Mouse (Mus musculus): ENCODE results near the gene Olfr1477. TPM values are rescaled to one million over a fixed set of nuclear protein-coding genes. Genes with fewer than 3 reads are reported as not detected.

Gene Olfr1477
- polyA plus RNA-seq (2015; fragmentation: Nextera tagmentation; extraction: Ambion mirVana), result not detected in 2 replicates

DNA sequence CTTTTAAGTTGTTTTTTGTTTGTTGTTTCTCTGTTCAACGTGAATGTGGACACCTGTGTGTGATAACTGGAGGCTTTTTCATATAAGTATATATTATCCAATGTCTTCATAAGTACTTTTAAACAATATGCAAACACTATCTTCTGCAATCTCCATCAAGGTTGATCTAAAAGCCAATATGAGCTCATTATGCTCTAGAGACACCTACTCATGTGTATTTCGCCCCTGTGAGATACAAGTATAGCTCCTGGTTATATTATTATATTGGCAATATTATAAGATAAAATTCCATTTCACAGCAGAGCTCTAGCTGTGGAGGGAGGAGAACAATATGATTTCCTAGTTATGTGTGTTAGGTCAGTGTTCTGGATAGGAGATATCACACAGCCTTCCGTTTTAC, at the start of gene Olfr1477:
Gene Olfr1477, plus strand, starts transcription at position 301 of the 400 bp plus-strand sequence.

DNA sequence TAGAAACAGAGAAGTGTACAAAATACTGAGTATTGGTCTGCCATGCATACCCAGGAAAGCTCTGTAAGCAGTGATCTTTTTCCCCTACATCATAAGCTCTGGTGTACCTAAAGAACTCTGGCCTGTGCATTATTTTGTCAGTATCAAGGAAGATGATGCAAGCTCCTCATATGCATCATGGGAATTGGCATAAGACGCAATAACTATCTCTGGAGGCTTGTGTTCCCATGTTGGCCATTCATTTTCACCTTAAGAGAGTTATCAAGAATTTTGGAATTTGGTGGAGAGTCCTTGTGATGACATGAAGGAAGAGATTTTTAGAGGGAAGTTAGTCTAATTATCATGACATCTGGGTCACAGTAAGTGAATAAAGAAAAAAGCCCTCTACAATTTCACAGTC, 44.4 kb upstream of the Olfr1477 start, which contains the start of gene Olfr1472:
Gene Olfr1472, minus strand, starts transcription at position 101 of the 400 bp plus-strand sequence.

GRCm38 (mm10) chr19:13469265-13469664, 31.1 kb upstream of the Olfr1477 start, which contains the start of gene Olfr1474:
TSS of gene Olfr1474 (plus strand) at chr19:13469565.

DNA sequence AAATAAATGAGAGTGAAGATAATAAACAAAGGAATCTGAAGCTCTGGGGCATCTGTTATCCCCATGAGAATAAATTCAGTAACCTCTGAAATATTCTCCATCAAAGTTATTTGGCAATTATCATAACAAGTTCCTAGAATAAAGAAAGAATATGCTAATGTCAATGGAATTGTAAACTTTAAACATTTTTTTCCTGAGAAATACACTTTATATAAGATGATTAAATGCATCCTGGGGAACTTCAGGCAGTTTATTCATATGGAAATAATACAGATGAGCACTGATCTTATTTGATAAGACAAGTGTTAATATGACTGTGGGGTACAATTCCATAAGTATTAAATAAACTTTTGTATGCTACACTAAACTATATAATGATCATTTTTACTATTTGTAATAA, 20.2 kb upstream of the Olfr1477 start, which contains the start of gene Olfr1475:
Gene Olfr1475, minus strand, starts transcription at position 101 of the 400 bp plus-strand sequence.

GRCm38 (mm10) chr19:13527613-13528012, 27.3 kb downstream of the Olfr1477 start, which contains the start of gene Olfr1480:
TSS of gene Olfr1480 (plus strand) at chr19:13527913.

Other genes with a start within 250 kb of the Olfr1477 start
- gene Olfr1465, start 185.0 kb upstream of the Olfr1477 start, polyA plus RNA-seq (2015; fragmentation: Nextera tagmentation; extraction: Ambion mirVana), result not detected in 2 replicates
- gene Olfr1466, start 161.7 kb upstream of the Olfr1477 start, polyA plus RNA-seq (2015; fragmentation: Nextera tagmentation; extraction: Ambion mirVana), result not detected in 2 replicates
- gene Olfr1467, start 138.3 kb upstream of the Olfr1477 start, polyA plus RNA-seq (2015; fragmentation: Nextera tagmentation; extraction: Ambion mirVana), result not detected in 2 replicates
- not detected in 2 replicates for gene Olfr1469, start 92.7 kb upstream of the Olfr1477 start, polyA plus RNA-seq (2015; fragmentation: Nextera tagmentation; extraction: Ambion mirVana)
- not detected in 2 replicates for gene Olfr1471, start 57.1 kb upstream of the Olfr1477 start, polyA plus RNA-seq (2015; fragmentation: Nextera tagmentation; extraction: Ambion mirVana)
- gene Olfr1472, start 44.5 kb upstream of the Olfr1477 start, polyA plus RNA-seq (2015; fragmentation: Nextera tagmentation; extraction: Ambion mirVana), result not detected in 2 replicates
- gene Olfr1474, start 31.0 kb upstream of the Olfr1477 start, polyA plus RNA-seq (2015; fragmentation: Nextera tagmentation; extraction: Ambion mirVana), result not detected in 2 replicates
- gene Olfr1475, start 20.4 kb upstream of the Olfr1477 start, polyA plus RNA-seq (2015; fragmentation: Nextera tagmentation; extraction: Ambion mirVana), result not detected in 2 replicates
- not detected in 2 replicates for gene Olfr1480, start 27.4 kb downstream of the Olfr1477 start, polyA plus RNA-seq (2015; fragmentation: Nextera tagmentation; extraction: Ambion mirVana)
- gene Olfr1484, start 83.0 kb downstream of the Olfr1477 start, polyA plus RNA-seq (2015; fragmentation: Nextera tagmentation; extraction: Ambion mirVana), result not detected in 2 replicates
- not detected in 2 replicates for gene Olfr1487, start 116.8 kb downstream of the Olfr1477 start, polyA plus RNA-seq (2015; fragmentation: Nextera tagmentation; extraction: Ambion mirVana)
- gene Olfr1489, start 131.1 kb downstream of the Olfr1477 start, polyA plus RNA-seq (2015; fragmentation: Nextera tagmentation; extraction: Ambion mirVana), result not detected in 2 replicates
- gene Olfr1490, start 150.5 kb downstream of the Olfr1477 start, polyA plus RNA-seq (2015; fragmentation: Nextera tagmentation; extraction: Ambion mirVana), result not detected in 2 replicates
- gene Olfr1491, start 196.7 kb downstream of the Olfr1477 start, polyA plus RNA-seq (2015; fragmentation: Nextera tagmentation; extraction: Ambion mirVana), result not detected in 2 replicates
- not detected in 2 replicates for gene Olfr1493-ps1, start 222.7 kb downstream of the Olfr1477 start, polyA plus RNA-seq (2015; fragmentation: Nextera tagmentation; extraction: Ambion mirVana)
- gene Olfr1494, start 239.2 kb downstream of the Olfr1477 start, polyA plus RNA-seq (2015; fragmentation: Nextera tagmentation; extraction: Ambion mirVana), result not detected in 2 replicates